Mouse (Mus musculus) heart, embryonic 13.5 days (tissue): ENCODE results near the gene Rbm47. TPM values are rescaled to one million over a fixed set of nuclear protein-coding genes. Genes with fewer than 3 reads are reported as not detected.

ENCODE experiments used
- ATAC-seq: fragments of 200-750 bp; cut with Nextera tagmentation; 2 replicates; pipeline ENCODE4 v1.8.0; 2017; ENCODE audit warnings: moderate TSS enrichment; ENCODE audit not compliant: insufficient number of reproducible peaks, low FRiP score, low TSS enrichment; ENCODE audit errors: extremely low read depth
- H3K27ac ChIP-seq: fragments of 300-500 bp; sonication (generic); replicated peaks from 2 replicates; pipeline ENCODE4 v1.5.1; 2015; ENCODE audit warnings: moderate library complexity, mild to moderate bottlenecking, inconsistent platforms
- H3K27me3 ChIP-seq: fragments of 300-500 bp; sonication (generic); replicated peaks from 2 replicates; pipeline ENCODE4 v1.6.1; 2015; ENCODE audit warnings: mild to moderate bottlenecking, inconsistent platforms
- H3K36me3 ChIP-seq: fragments of 300-500 bp; sonication (generic); 2 replicates; pipeline ENCODE4 v1.6.1; 2015; ENCODE audit warnings: mild to moderate bottlenecking, inconsistent platforms
- H3K4me1 ChIP-seq: fragments of 300-500 bp; sonication (generic); 2 replicates; pipeline ENCODE4 v1.6.1; 2015; ENCODE audit warnings: inconsistent platforms
- H3K4me2 ChIP-seq: fragments of 300-500 bp; sonication (generic); 2 replicates; pipeline ENCODE4 v1.6.1; 2015; ENCODE audit warnings: inconsistent platforms, mild to moderate bottlenecking, moderate library complexity
- H3K4me3 ChIP-seq: fragments of 300-500 bp; sonication (generic); 2 replicates; pipeline ENCODE4 v1.5.1; 2015; ENCODE audit warnings: moderate library complexity, mild to moderate bottlenecking, inconsistent platforms
- H3K9ac ChIP-seq: fragments of 300-500 bp; sonication (generic); 2 replicates; pipeline ENCODE4 v1.6.1; 2015; ENCODE audit warnings: inconsistent platforms, mild to moderate bottlenecking, moderate library complexity
- H3K9me3 ChIP-seq: fragments of 300-500 bp; sonication (generic); 2 replicates; pipeline ENCODE4 v1.6.1; 2016; ENCODE audit warnings: inconsistent platforms
- WGBS: fragments of 180-500 bp; shearing (Covaris S2); methylation state at CpG from one replicate; pipeline ENCODE4 v1.1.7; 2015; ENCODE audit warnings: mixed read lengths; 5-methylcytosine and 5-hydroxymethylcytosine counted together
- polyA plus RNA-seq: library from polyadenylated mRNA; unstranded; fragments of >200 nt; fragmentation: Nextera tagmentation; extraction: Ambion mirVana; gene quantifications from 2 replicates; pipeline ENCODE4 v1.2.1, GENCODE M21; 2015

Gene Rbm47
- 2.0 and 2.1 TPM in 2 replicates for polyA plus RNA-seq

DNA sequence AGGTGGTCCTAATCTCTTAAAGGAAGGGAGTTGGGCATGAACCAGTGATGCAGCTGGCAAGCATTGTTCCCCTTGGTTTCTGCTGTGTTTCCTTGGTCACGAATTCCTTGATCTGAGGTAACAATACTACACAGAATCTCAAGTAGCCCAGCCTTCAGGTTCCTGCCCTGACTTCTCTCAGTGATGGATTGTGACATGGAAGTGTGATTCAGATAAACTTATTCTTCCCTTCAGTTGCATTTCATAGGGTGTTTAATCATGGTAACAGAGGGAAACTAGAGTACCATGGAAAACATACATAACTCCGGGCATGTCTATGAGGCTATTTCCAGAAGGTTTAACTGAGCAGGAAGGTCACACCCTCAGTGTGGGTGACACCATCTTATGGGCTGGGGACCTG, at the start of gene Rbm47:
Rbm47 (minus strand) TSS at position 101 of the 400 bp plus-strand sequence.
- Histone ChIP-seq H3K27me3 (no peaks in the 10 kb centered on the region; the same call in 1 of the 2 replicates), H3K4me2 (no peak within 1 kb of the TSS), H3K4me1 (peaks cover 5% of the 10 kb centered on the region; the same call in 1 of the 2 replicates), H3K4me3 (no peak within 1 kb of the TSS), H3K27ac (no peak within 1 kb of the TSS), H3K9me3 (no peaks in the 10 kb centered on the region), H3K9ac (no peak within 1 kb of the TSS), H3K36me3 (no peaks in the 10 kb centered on the region)
- ATAC-seq = no peak
- WGBS = 72% methylated on average over 2 of the region's 2 CpGs

DNA sequence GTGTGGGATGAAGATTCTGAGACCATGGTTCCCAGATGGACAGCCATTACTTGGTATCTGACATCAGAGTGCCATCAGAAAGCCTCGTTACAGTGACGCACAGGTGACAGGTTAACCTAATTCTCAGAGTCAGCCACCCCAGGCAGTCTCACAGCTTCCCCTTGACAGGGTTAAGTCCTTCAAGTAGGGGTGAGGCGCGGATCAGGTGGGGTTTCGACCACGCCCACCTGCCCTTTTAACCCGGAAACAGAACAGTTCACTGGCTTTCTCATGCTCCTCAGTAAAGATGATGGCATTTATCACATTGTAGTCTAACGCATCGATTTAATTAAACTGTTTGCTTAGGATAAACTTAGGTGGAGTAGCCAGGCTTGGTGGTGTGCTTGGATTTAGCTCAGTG, 47.7 kb upstream of the Rbm47 start:
- Histone ChIP-seq H3K27me3 (no peaks in the 10 kb centered on the region), H3K9ac (no peak overlapping the region), H3K4me2 (no peak overlapping the region), H3K4me3 (no peak overlapping the region), H3K4me1 (0 out of 2 replicates have a peak, but pooled peaks cover 5% of the 10 kb centered on the region), H3K27ac (no peak overlapping the region), H3K36me3 (no peaks in the 10 kb centered on the region), H3K9me3 (no peaks in the 10 kb centered on the region)
- no peak for ATAC-seq
- WGBS = 80% methylated on average over 9 of the region's 9 CpGs

DNA sequence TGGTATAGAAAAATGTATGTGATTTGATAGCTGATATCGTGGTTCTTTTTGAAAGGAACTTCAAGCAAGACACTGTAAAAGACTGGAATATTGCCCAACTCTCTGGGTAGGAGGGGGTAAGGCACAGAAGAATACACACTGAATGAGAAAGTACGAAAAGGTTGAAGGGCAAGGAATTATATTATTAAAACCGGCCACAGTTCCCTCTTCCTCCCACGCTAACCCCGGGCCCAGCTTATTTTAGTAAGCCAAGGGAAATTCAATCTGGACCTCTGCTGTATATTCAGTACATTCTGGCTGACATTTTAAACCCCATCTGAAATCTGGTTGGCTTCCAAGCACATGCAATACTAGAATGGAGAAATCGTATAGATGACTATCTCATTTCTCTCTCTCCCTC, 46.8 kb upstream of the Rbm47 start:
- Histone ChIP-seq H3K36me3 (no peaks in the 10 kb centered on the region), H3K4me3 (no peak overlapping the region), H3K27me3 (no peaks in the 10 kb centered on the region), H3K4me1 (0 out of 2 replicates have a peak, but pooled peaks cover 5% of the 10 kb centered on the region), H3K9me3 (no peaks in the 10 kb centered on the region), H3K4me2 (no peak overlapping the region), H3K9ac (no peak overlapping the region), H3K27ac (no peak overlapping the region)
- WGBS = 74% methylated on average over 6 of the region's 6 CpGs
- ATAC-seq = no peak

DNA sequence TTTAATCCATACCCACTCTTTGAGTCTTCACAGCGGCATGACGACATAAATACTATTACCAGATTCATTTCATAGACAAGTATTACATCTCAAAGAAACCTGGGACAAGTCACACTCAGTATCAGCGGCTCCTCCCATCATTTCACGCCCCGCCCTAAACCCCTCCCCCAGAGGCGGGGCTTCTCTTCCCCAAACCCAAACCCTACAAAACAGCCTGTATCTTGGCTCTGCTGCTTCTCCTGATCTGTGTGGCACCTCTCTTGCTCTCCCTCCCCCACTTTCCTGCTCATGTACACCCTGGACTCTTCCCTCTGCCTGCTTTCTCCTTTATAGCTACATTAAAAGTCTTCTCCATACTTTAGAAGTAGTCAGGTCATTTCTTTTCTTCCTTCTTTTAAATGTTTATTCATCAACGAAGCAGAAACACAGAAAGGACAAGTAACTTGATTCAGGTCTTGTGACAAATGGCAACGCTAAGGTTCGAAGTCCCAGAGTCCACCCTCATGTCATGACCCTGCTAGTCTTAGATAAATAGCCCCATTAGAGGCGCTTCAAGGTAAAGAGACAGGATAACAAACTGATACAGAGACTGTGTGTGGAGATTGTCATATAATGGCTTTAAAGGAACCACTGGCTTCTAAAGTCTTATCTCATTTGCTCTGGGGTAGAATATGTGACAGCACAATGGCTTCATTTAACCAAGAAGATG, 42.8 kb upstream of the Rbm47 start:
- no peak overlapping the region for H3K4me3 ChIP-seq
- 0 out of 2 replicates have a peak, but pooled peaks cover 5% of the 10 kb centered on the region for H3K4me1 ChIP-seq
- no peaks in the 10 kb centered on the region for H3K9me3 ChIP-seq
- WGBS = 46% methylated on average over 10 of the region's 10 CpGs
- no peak overlapping the region for H3K27ac ChIP-seq
- H3K27me3 ChIP-seq = no peaks in the 10 kb centered on the region
- no peak overlapping the region for H3K4me2 ChIP-seq
- H3K36me3 ChIP-seq = no peaks in the 10 kb centered on the region
- ATAC-seq = no peak
- H3K9ac ChIP-seq = no peak overlapping the region

DNA sequence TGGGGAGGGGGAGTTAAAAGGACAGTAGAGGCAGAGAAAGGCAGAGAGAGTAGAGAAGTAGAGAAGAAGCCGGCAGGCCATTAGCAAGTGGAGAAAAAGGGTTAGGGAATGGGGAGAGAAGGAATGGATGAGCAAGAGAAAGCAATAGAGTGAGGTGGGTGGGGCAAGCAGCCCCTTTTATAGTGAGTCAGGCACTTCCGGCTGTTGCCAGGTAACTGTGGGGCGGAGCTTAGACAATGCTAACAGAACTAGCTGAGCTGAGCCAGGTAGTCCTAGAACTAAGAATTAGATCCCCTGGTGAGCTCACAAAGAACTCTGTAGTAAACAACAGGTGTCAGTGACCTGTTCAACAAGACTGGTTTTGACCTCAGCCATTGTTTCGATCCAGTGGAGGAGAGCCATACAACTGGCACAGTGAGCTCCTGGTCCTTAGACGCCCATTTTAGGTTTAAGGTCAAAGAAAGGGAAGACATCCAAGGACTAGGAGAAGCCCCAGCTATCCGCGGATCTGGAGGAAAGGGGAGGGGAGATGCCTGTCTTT, 41.5 kb upstream of the Rbm47 start:
- Histone ChIP-seq H3K4me2 (no peak overlapping the region), H3K4me1 (0 out of 2 replicates have a peak, but pooled peaks cover 4% of the 10 kb centered on the region), H3K27me3 (no peaks in the 10 kb centered on the region), H3K9ac (no peak overlapping the region), H3K4me3 (no peak overlapping the region), H3K27ac (no peak overlapping the region), H3K9me3 (no peaks in the 10 kb centered on the region), H3K36me3 (no peaks in the 10 kb centered on the region)
- ATAC-seq = no peak
- WGBS = 64% methylated on average over 7 of the region's 7 CpGs

DNA sequence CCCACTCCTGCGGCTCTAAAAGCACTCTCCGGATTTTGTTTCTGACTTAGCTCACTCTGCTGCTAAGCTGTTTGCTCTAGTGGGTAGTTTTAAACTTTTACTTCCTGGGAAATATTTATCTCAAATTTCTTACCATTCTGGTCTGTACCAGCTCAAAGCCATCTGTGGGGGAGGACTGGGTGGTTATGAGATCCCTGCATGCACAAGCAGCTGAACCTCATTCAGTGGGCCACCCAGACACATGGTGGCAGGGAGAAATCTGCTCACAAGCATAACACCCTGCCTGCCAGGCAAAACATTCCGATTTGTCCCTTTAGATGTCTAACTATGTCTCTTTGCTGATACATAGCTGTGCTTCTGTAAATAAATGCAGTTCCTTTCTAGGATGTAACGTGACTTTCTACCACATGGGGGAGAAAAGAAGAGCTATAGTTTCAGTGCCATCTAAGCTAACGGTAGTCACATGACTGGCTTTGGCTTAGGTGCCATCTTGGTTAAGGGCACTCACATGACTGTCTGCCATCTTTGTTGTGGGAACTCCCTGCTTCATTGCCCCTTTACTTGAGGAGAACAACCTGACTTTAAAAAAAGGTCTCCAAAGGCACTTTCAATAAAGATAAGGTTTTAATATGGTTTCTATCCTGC, 36.7 kb upstream of the Rbm47 start:
- no peak for ATAC-seq
- Histone ChIP-seq H3K9ac (no peak overlapping the region), H3K9me3 (no peaks in the 10 kb centered on the region), H3K4me2 (no peak overlapping the region), H3K4me1 (0 out of 2 replicates have a peak, but pooled peaks cover 7% of the 10 kb centered on the region), H3K27ac (no peak overlapping the region), H3K4me3 (no peak overlapping the region), H3K36me3 (no peaks in the 10 kb centered on the region), H3K27me3 (no peaks in the 10 kb centered on the region)
- 75% methylated on average over 5 of the region's 5 CpGs for WGBS

DNA sequence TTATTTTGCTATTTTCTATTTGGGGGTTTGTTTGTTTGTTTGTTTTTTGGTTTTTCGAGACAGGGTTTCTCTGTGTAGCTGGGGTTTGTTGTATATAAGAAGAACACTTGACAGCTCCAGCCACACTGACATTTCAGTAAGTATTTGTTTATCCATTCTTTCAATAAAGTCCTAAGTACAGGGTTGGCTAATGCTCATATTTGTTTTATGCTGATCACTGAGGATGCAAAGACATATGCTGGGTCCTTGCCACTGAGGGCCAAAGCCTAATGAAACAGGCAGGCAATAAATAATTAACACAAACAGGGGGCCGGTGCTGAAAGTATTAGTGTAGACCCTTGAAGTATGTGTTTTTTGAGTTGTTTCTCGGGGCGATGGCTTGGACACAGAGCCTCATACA, 32.0 kb upstream of the Rbm47 start:
- no peak overlapping the region for H3K27ac ChIP-seq
- no peak overlapping the region for H3K4me2 ChIP-seq
- no peaks in the 10 kb centered on the region for H3K9me3 ChIP-seq
- H3K9ac ChIP-seq = no peak overlapping the region
- H3K4me3 ChIP-seq = no peak overlapping the region
- H3K27me3 ChIP-seq = no peaks in the 10 kb centered on the region
- 75% methylated on average over 4 of the region's 4 CpGs for WGBS
- 0 out of 2 replicates have a peak, but pooled peaks cover 7% of the 10 kb centered on the region for H3K4me1 ChIP-seq
- H3K36me3 ChIP-seq = no peaks in the 10 kb centered on the region
- ATAC-seq = no peak

DNA sequence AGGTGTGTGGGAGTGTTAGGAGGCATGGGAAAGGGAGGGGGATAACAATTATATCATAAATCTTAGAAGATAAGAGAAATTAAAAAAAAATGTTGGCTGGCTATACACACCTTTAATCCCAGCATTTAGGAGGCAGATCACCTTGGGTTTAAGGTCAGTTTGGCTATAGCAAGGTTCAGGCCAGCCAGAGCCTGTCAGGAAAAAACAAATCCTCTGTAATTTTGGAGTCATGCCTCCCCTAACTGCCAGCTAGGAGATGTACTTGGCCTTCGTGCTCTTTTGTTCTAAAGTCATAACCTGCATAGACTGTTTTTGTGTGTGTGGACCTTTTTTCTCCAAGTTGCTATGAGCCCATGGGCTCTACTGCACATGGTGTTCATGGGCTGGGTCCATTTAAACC, 30.5 kb upstream of the Rbm47 start:
- Histone ChIP-seq H3K9ac (no peak overlapping the region), H3K27ac (no peak overlapping the region), H3K27me3 (no peaks in the 10 kb centered on the region), H3K9me3 (no peaks in the 10 kb centered on the region), H3K4me1 (0 out of 2 replicates have a peak, but pooled peaks cover 7% of the 10 kb centered on the region), H3K4me2 (no peak overlapping the region), H3K4me3 (no peak overlapping the region), H3K36me3 (no peaks in the 10 kb centered on the region)
- no peak for ATAC-seq
- 71% methylated on average over 1 of the region's 1 CpGs for WGBS

DNA sequence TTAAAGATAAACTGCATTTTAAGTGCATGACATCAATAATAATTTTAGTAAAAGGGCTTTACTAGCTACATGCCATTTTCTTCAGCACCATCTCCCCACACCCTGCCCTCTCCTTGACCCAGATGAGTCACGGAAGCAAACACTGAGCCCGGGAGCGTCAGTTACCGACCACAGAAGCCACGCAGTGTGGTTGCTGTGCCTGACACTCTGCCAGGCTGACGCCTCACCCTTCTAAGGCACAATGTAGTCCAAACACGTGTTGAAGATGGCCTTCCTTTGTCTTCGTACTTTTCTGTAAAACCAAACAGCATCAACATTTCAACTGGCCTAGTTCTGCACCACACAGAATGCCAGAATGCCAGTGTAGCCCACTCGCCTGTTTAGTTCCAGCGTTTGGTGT, 27.1 kb upstream of the Rbm47 start:
- H3K4me2 ChIP-seq = no peak overlapping the region
- no peak overlapping the region for H3K9ac ChIP-seq
- no peaks in the 10 kb centered on the region for H3K9me3 ChIP-seq
- no peak for ATAC-seq
- H3K27ac ChIP-seq = no peak overlapping the region
- H3K4me3 ChIP-seq = no peak overlapping the region
- WGBS = 56% methylated on average over 10 of the region's 10 CpGs
- H3K4me1 ChIP-seq = no peaks in the 10 kb centered on the region
- no peaks in the 10 kb centered on the region for H3K27me3 ChIP-seq
- H3K36me3 ChIP-seq = no peaks in the 10 kb centered on the region

DNA sequence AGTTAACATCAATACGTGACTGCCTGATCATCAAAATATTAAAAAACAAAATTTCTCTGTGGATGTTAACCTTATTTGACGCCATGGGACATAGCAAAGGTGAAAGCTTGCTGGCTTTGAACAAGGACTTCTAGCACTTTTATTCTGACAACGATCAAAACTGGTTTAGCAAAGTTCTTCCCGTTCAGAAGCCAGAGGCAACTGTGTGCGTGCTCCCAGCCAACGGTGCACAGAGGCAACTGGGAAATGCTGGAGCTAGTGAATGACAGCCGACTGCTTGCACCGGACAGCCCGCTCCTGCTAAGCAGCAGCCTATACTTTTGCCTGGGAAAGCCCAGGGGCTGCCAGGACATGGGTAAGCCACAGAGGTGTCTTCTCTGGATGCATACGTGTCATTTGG, 22.4 kb upstream of the Rbm47 start:
- Histone ChIP-seq H3K27ac (no peak overlapping the region), H3K9ac (no peak overlapping the region), H3K36me3 (no peaks in the 10 kb centered on the region), H3K4me2 (no peak overlapping the region), H3K4me1 (no peaks in the 10 kb centered on the region), H3K9me3 (no peaks in the 10 kb centered on the region), H3K4me3 (no peak overlapping the region), H3K27me3 (no peaks in the 10 kb centered on the region)
- 79% methylated on average over 10 of the region's 10 CpGs for WGBS
- no peak for ATAC-seq

DNA sequence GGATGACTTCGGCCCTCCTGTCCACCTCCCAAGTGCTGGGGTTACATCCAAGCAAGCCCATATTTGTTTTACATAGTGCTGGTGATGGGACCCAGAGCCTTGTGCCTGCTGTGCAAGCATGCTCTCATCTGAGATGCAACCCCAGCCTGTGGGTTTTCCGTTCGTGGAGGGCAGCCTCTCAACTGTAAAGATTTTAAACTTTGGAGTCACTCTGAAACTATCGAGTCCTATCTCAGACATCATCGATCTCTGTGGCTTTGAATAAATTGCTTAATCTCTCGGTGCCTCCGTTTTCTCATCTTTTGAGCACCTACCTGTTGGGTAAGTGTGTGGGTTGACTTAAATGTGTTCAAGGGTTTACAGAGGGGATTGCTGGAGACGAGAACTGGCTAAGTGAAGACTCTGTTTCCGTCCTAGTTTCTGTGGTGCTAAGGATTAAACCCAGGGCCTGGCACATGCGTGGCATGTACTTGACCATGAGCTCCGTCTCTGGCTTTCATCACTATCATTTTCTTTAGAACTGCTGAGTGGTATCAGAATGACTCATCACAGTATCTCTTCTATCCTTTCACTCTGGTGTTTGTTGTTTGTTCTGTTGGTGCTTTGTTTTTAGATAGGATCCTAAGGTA, 20.4 kb upstream of the Rbm47 start:
- Histone ChIP-seq H3K4me3 (no peak overlapping the region), H3K36me3 (no peaks in the 10 kb centered on the region), H3K27ac (no peak overlapping the region), H3K9ac (no peak overlapping the region), H3K4me1 (no peaks in the 10 kb centered on the region), H3K4me2 (no peak overlapping the region), H3K27me3 (no peaks in the 10 kb centered on the region), H3K9me3 (no peaks in the 10 kb centered on the region)
- WGBS = 78% methylated on average over 11 of the region's 11 CpGs
- no peak for ATAC-seq
